Mouse (Mus musculus): Measurements from ENCODE around the gene Cdr2l.

GRCm38 (mm10) chr11:115384587-115384986, 2.9 kb downstream of the Cdr2l start:
- TF ChIP-seq NANOG (IDR thresholded peaks at IDR 0.05; ENCODE audit: borderline replicate concordance, low read length) (no peak), CTCF (conservative IDR thresholded peaks at IDR 0.05; ENCODE audit: low read length) (no peak), POU5F1 (IDR thresholded peaks at IDR 0.05; ENCODE audit: borderline replicate concordance, low read length) (no peak)
